Mouse (Mus musculus): ENCODE measurements around the gene Igfbp7. TPM values are rescaled to one million over a fixed set of nuclear protein-coding genes. Genes with fewer than 3 reads are reported as not detected.
"Not testable (repeated sequence)": the region's sequence is repeated elsewhere in the genome, so short reads cannot be mapped to it uniquely, and the experiment has no call there.

The Igfbp7 gene
- total RNA-seq (2021) = 10 to 100 TPM; 53.8 to 54.4 TPM

- peak; percentile 18 to 81 for DNase-seq (ENCODE audit: extremely low spot score in 1 of 2, low spot score in 2 of 2)
- intact Hi-C loops (cut with DNase I) = no loop called here
Measured at GRCm38 (mm10) chr5:77407341-77408298, at the start of gene Igfbp7. Gene Igfbp7 (minus strand): TSS chr5:77408041.

GRCm38 (mm10) chr5:77452103-77452502 lies 44.3 kb upstream of the Igfbp7 start:
- DNase-seq (ENCODE audit: extremely low spot score in 1 of 2, low spot score in 2 of 2) = no peak
- intact Hi-C loops (cut with DNase I) = no loop called here

GRCm38 (mm10) chr5:77449531-77449930 lies 41.7 kb upstream of the Igfbp7 start:
- no peak for DNase-seq (ENCODE audit: extremely low spot score in 1 of 2, low spot score in 2 of 2)
- intact Hi-C loops (cut with DNase I) = no loop called here

- intact Hi-C loops (cut with DNase I) = no loop called here
- no peak for DNase-seq (ENCODE audit: extremely low spot score in 1 of 2, low spot score in 2 of 2)
Measured at GRCm38 (mm10) chr5:77445431-77445830, 37.6 kb upstream of the Igfbp7 start.

GRCm38 (mm10) chr5:77443889-77444573 lies 36.2 kb upstream of the Igfbp7 start:
- intact Hi-C loops (cut with DNase I) = no loop called here
- DNase-seq (ENCODE audit: extremely low spot score in 1 of 2, low spot score in 2 of 2) = no peak

GRCm38 (mm10) chr5:77442856-77443623 lies 35.2 kb upstream of the Igfbp7 start:
- DNase-seq (ENCODE audit: extremely low spot score in 1 of 2, low spot score in 2 of 2) = no peak
- intact Hi-C loops (cut with DNase I) = no loop called here

GRCm38 (mm10) chr5:77436308-77436707 lies 28.5 kb upstream of the Igfbp7 start:
- intact Hi-C loops (cut with DNase I) = no loop called here
- no peak for DNase-seq (ENCODE audit: extremely low spot score in 1 of 2, low spot score in 2 of 2)

GRCm38 (mm10) chr5:77434060-77434459 lies 26.2 kb upstream of the Igfbp7 start:
- no peak for DNase-seq (ENCODE audit: extremely low spot score in 1 of 2, low spot score in 2 of 2)
- intact Hi-C loops (cut with DNase I) = no loop called here

- intact Hi-C loops (cut with DNase I) = no loop called here
- DNase-seq (ENCODE audit: extremely low spot score in 1 of 2, low spot score in 2 of 2) = no peak
Measured at GRCm38 (mm10) chr5:77433561-77433960, 25.7 kb upstream of the Igfbp7 start.

- intact Hi-C loops (cut with DNase I) = no loop called here
- no peak for DNase-seq (ENCODE audit: extremely low spot score in 1 of 2, low spot score in 2 of 2)
Measured at GRCm38 (mm10) chr5:77433119-77433518, 25.3 kb upstream of the Igfbp7 start.

- intact Hi-C loops (cut with DNase I) = no loop called here
- DNase-seq (ENCODE audit: extremely low spot score in 1 of 2, low spot score in 2 of 2) = no peak
Measured at GRCm38 (mm10) chr5:77432446-77432845, 24.6 kb upstream of the Igfbp7 start.

- no peak for DNase-seq (ENCODE audit: extremely low spot score in 1 of 2, low spot score in 2 of 2)
- intact Hi-C loops (cut with DNase I) = no loop called here
Measured at GRCm38 (mm10) chr5:77431068-77431467, 23.2 kb upstream of the Igfbp7 start.

GRCm38 (mm10) chr5:77430471-77430870 lies 22.6 kb upstream of the Igfbp7 start:
- intact Hi-C loops (cut with DNase I) = no loop called here
- DNase-seq (ENCODE audit: extremely low spot score in 1 of 2, low spot score in 2 of 2) = no peak

GRCm38 (mm10) chr5:77430049-77430448 lies 22.2 kb upstream of the Igfbp7 start:
- DNase-seq (ENCODE audit: extremely low spot score in 1 of 2, low spot score in 2 of 2) = no peak
- intact Hi-C loops (cut with DNase I) = no loop called here

- intact Hi-C loops (cut with DNase I) = no loop called here
- no peak for DNase-seq (ENCODE audit: extremely low spot score in 1 of 2, low spot score in 2 of 2)
Measured at GRCm38 (mm10) chr5:77428526-77428925, 20.7 kb upstream of the Igfbp7 start.

GRCm38 (mm10) chr5:77427986-77428385 lies 20.1 kb upstream of the Igfbp7 start:
- intact Hi-C loops (cut with DNase I) = no loop called here
- no peak for DNase-seq (ENCODE audit: extremely low spot score in 1 of 2, low spot score in 2 of 2)

- DNase-seq (ENCODE audit: extremely low spot score in 1 of 2, low spot score in 2 of 2) = no peak
- intact Hi-C loops (cut with DNase I) = no loop called here
Measured at GRCm38 (mm10) chr5:77425721-77426500, 18.1 kb upstream of the Igfbp7 start.

- intact Hi-C loops (cut with DNase I); DNase-seq (ENCODE audit: extremely low spot score in 1 of 2, low spot score in 2 of 2): not testable (repeated sequence)
Measured at GRCm38 (mm10) chr5:77419537-77419936, 11.7 kb upstream of the Igfbp7 start.

- peak in 1 of 2 experiments; percentile 40 for DNase-seq (ENCODE audit: extremely low spot score in 1 of 2, low spot score in 2 of 2)
- intact Hi-C loops (cut with DNase I) = no loop called here
Measured at GRCm38 (mm10) chr5:77416058-77416457, 8.2 kb upstream of the Igfbp7 start.
